Mouse (Mus musculus): ENCODE results near the gene Ybx1. TPM values are rescaled to one million over a fixed set of nuclear protein-coding genes. Genes with fewer than 3 reads are reported as not detected.

Ybx1 gene
- polyA plus RNA-seq, 1 experiment from 2014 or later, result 680 TPM

GRCm38 (mm10) chr4:119246688-119247225, 47.6 kb downstream of the Ybx1 start:
- no peaks in the 10 kb centered on the region for H3K27me3 ChIP-seq
- H3K27ac ChIP-seq, result no peak overlapping the region
- H3K4me2 ChIP-seq, result no peak overlapping the region
- peaks cover 53% of the 10 kb centered on the region for H3K36me3 ChIP-seq
- no peak for ATAC-seq (replicated peaks; ENCODE audit: low FRiP score)
- no peaks in the 10 kb centered on the region for H3K9me3 ChIP-seq (replicated peaks)
- 75% methylated on average over 14 of the region's 14 CpGs for WGBS
- H3K4me1 ChIP-seq, result peaks cover 19% of the 10 kb centered on the region
- no peak overlapping the region for H3K4me3 ChIP-seq (replicated peaks)
- H3K9ac ChIP-seq, result no peak overlapping the region

GRCm38 (mm10) chr4:119245961-119246360, 48.4 kb downstream of the Ybx1 start:
- peaks cover 61% of the 10 kb centered on the region for H3K36me3 ChIP-seq

GRCm38 (mm10) chr4:119245556-119245955, 48.8 kb downstream of the Ybx1 start:
- Histone ChIP-seq H3K4me1 (peaks cover 17% of the 10 kb centered on the region), H3K9me3 (replicated peaks) (no peaks in the 10 kb centered on the region), H3K27me3 (no peaks in the 10 kb centered on the region), H3K9ac (no peak overlapping the region), H3K4me3 (replicated peaks) (no peak overlapping the region), H3K36me3 (peaks cover 63% of the 10 kb centered on the region), H3K27ac (no peak overlapping the region), H3K4me2 (no peak overlapping the region)
- ATAC-seq (replicated peaks; ENCODE audit: low FRiP score), result no peak
- WGBS, result 65% methylated on average over 7 of the region's 7 CpGs

More at GRCm38 (mm10) chr4:119245961-119246360, 48.4 kb downstream of the Ybx1 start:
- Histone ChIP-seq H3K4me1 (peaks cover 17% of the 10 kb centered on the region), H3K4me3 (replicated peaks) (no peak overlapping the region), H3K4me2 (no peak overlapping the region), H3K27me3 (no peaks in the 10 kb centered on the region), H3K9ac (no peak overlapping the region), H3K27ac (no peak overlapping the region), H3K9me3 (replicated peaks) (no peaks in the 10 kb centered on the region)
- 82% methylated on average over 9 of the region's 9 CpGs for WGBS
- no peak for ATAC-seq (replicated peaks; ENCODE audit: low FRiP score)

- Histone ChIP-seq H3K27ac (no peak overlapping the region), H3K4me3 (replicated peaks) (no peak overlapping the region), H3K27me3 (no peaks in the 10 kb centered on the region), H3K36me3 (peaks cover 63% of the 10 kb centered on the region), H3K9me3 (replicated peaks) (no peaks in the 10 kb centered on the region), H3K4me1 (peaks cover 17% of the 10 kb centered on the region), H3K9ac (no peak overlapping the region), H3K4me2 (no peak overlapping the region)
- no peak for ATAC-seq (replicated peaks; ENCODE audit: low FRiP score)
- WGBS, result 83% methylated on average over 22 of the region's 22 CpGs
Measured at GRCm38 (mm10) chr4:119244468-119245240, 49.8 kb downstream of the Ybx1 start.

- WGBS, result 88% methylated on average over 12 of the region's 12 CpGs
Measured at GRCm38 (mm10) chr4:119242571-119242970, 51.8 kb downstream of the Ybx1 start.

GRCm38 (mm10) chr4:119241664-119242063, 52.7 kb downstream of the Ybx1 start:
- Histone ChIP-seq H3K27ac (no peak overlapping the region), H3K4me3 (replicated peaks) (no peak overlapping the region), H3K9me3 (replicated peaks) (no peaks in the 10 kb centered on the region), H3K27me3 (no peaks in the 10 kb centered on the region), H3K9ac (no peak overlapping the region), H3K36me3 (peaks cover 65% of the 10 kb centered on the region), H3K4me1 (peaks cover under 1% of the 10 kb centered on the region; the same call in 1 of the 2 replicates), H3K4me2 (no peak overlapping the region)
- WGBS, result 88% methylated on average over 14 of the region's 14 CpGs
- no peak for ATAC-seq (replicated peaks; ENCODE audit: low FRiP score)

More at GRCm38 (mm10) chr4:119242571-119242970, 51.8 kb downstream of the Ybx1 start:
- Histone ChIP-seq H3K36me3 (peaks cover 60% of the 10 kb centered on the region), H3K4me2 (no peak overlapping the region), H3K27me3 (no peaks in the 10 kb centered on the region), H3K9me3 (replicated peaks) (no peaks in the 10 kb centered on the region), H3K4me1 (peaks cover 9% of the 10 kb centered on the region), H3K9ac (no peak overlapping the region), H3K27ac (no peak overlapping the region), H3K4me3 (replicated peaks) (no peak overlapping the region)
- no peak for ATAC-seq (replicated peaks; ENCODE audit: low FRiP score)

GRCm38 (mm10) chr4:119239181-119239682, 55.2 kb downstream of the Ybx1 start:
- H3K4me1 ChIP-seq, result peaks cover 5% of the 10 kb centered on the region
- H3K9ac ChIP-seq, result no peak overlapping the region
- no peaks in the 10 kb centered on the region for H3K9me3 ChIP-seq (replicated peaks)
- peak overlapping the region; percentile 21; the same call in 1 of the 2 replicates for H3K4me2 ChIP-seq
- no peaks in the 10 kb centered on the region for H3K27me3 ChIP-seq
- H3K27ac ChIP-seq, result peak overlapping the region; percentile 70
- 0 out of 2 replicates have a peak overlapping the region, but pooled peaks have one; percentile 2 for H3K4me3 ChIP-seq (replicated peaks)
- peaks cover 59% of the 10 kb centered on the region for H3K36me3 ChIP-seq
- WGBS, result 42% methylated on average over 12 of the region's 12 CpGs
- ATAC-seq (replicated peaks; ENCODE audit: low FRiP score), result peak; percentile 56

GRCm38 (mm10) chr4:119238661-119239060, 55.7 kb downstream of the Ybx1 start:
- H3K27me3 ChIP-seq, result no peaks in the 10 kb centered on the region
- H3K27ac ChIP-seq, result no peak overlapping the region
- no peak for ATAC-seq (replicated peaks; ENCODE audit: low FRiP score)
- no peak overlapping the region for H3K4me2 ChIP-seq
- WGBS, result 73% methylated on average over 3 of the region's 3 CpGs
- peaks cover 11% of the 10 kb centered on the region for H3K4me1 ChIP-seq
- peaks cover 55% of the 10 kb centered on the region for H3K36me3 ChIP-seq
- H3K4me3 ChIP-seq (replicated peaks), result no peak overlapping the region
- H3K9me3 ChIP-seq (replicated peaks), result no peaks in the 10 kb centered on the region
- H3K9ac ChIP-seq, result no peak overlapping the region

- peaks cover 26% of the 10 kb centered on the region for H3K36me3 ChIP-seq
- 0 out of 2 replicates have a peak overlapping the region, but pooled peaks have one; percentile 67 for H3K9ac ChIP-seq
- no peak overlapping the region; the same call in 1 of the 2 replicates for H3K27ac ChIP-seq
- peak overlapping the region; percentile 87 for H3K4me2 ChIP-seq
- H3K27me3 ChIP-seq, result no peaks in the 10 kb centered on the region
- H3K4me3 ChIP-seq (replicated peaks), result peak overlapping the region; percentile 85
- ATAC-seq (replicated peaks; ENCODE audit: low FRiP score), result no peak
- no peaks in the 10 kb centered on the region for H3K9me3 ChIP-seq (replicated peaks)
- 67% methylated on average over 3 of the region's 3 CpGs for WGBS
- peaks cover 22% of the 10 kb centered on the region for H3K4me1 ChIP-seq
Measured at GRCm38 (mm10) chr4:119234348-119234747, 60.1 kb downstream of the Ybx1 start.

GRCm38 (mm10) chr4:119233256-119233901, 61.0 kb downstream of the Ybx1 start:
- peaks cover 31% of the 10 kb centered on the region for H3K36me3 ChIP-seq
- peak overlapping the region; percentile 75 for H3K27ac ChIP-seq
- peak; percentile 43; the same call in 1 of the 2 replicates for ATAC-seq (replicated peaks; ENCODE audit: low FRiP score)
- H3K4me2 ChIP-seq, result peak overlapping the region; percentile 87
- H3K27me3 ChIP-seq, result no peaks in the 10 kb centered on the region
- under 1% methylated on average over 36 of the region's 36 CpGs for WGBS
- no peaks in the 10 kb centered on the region for H3K9me3 ChIP-seq (replicated peaks)
- peak overlapping the region; percentile 85 for H3K4me3 ChIP-seq (replicated peaks)
- peak overlapping the region; percentile 67 for H3K9ac ChIP-seq
- H3K4me1 ChIP-seq, result peaks cover 22% of the 10 kb centered on the region

- Histone ChIP-seq H3K4me2 (peak within 1 kb of the TSS; percentile 87), H3K9me3 (replicated peaks) (no peaks in the 10 kb centered on the region), H3K36me3 (peaks cover 33% of the 10 kb centered on the region), H3K9ac (peak within 1 kb of the TSS; percentile 84), H3K27ac (peak within 1 kb of the TSS; percentile 75), H3K27me3 (no peaks in the 10 kb centered on the region), H3K4me1 (peaks cover 22% of the 10 kb centered on the region), H3K4me3 (replicated peaks) (peak within 1 kb of the TSS; percentile 85)
- under 1% methylated on average over 71 of the region's 71 CpGs for WGBS
- peak; percentile 97 for ATAC-seq (replicated peaks; ENCODE audit: low FRiP score)
Measured at GRCm38 (mm10) chr4:119232410-119233255, 61.8 kb downstream of the Ybx1 start, which contains the start of the genes AU022252 and P3h1. Gene AU022252, minus strand, starts transcription at chr4:119232712. Gene P3h1, plus strand, starts transcription at chr4:119232915.

Data from kidney, embryonic 15.5 days (tissue).